In genomic region chr13:52516561-52516960, GRCm38 (mm10) we compare ENCODE assay signal across 16 mouse cellular contexts.
"Had no signal": no experiment of that assay in that cellular context is flagged by ENCODE, and none has a peak within 500 bp of the region (broad histone marks: within the 10 kb centered on the region; RNA-seq: fewer than 3 reads in every experiment).

No protein-coding gene starts in this region.

- H3K27me3 ChIP-seq: lung, embryonic 15.5 days; midbrain, embryonic 13.5 days; midbrain, embryonic 15.5 days; neural tube, embryonic 12.5 days; stomach, embryonic 15.5 days had no signal

- H3K27ac ChIP-seq: lung, embryonic 15.5 days; macrophage; midbrain, embryonic 13.5 days; midbrain, embryonic 15.5 days; neural tube, embryonic 12.5 days; stomach, embryonic 15.5 days; stomach, postnatal 0 days had no signal

- H3K4me3 ChIP-seq: lung, embryonic 15.5 days; megakaryocyte, embryonic 14.5 days; midbrain, embryonic 13.5 days; midbrain, embryonic 15.5 days; neural tube, embryonic 12.5 days; stomach, embryonic 15.5 days had no signal

- DNase-seq: liver, postnatal 0 days; lung, adult 2 months; lung, postnatal 14 days; lung, postnatal 36 days; right cerebral cortex, postnatal 14 days; thymus, adult 2 months; thymus, postnatal 25 days; thymus, postnatal 4 days had no signal

- H3K4me1 ChIP-seq: lung, embryonic 15.5 days; midbrain, embryonic 13.5 days; stomach, embryonic 15.5 days had no signal
